Mouse (Mus musculus): ENCODE measurements around the gene Bcr.

Bcr gene

GRCm38 (mm10) chr10:75129283-75129710 lies 68.9 kb downstream of the Bcr start:
- in situ Hi-C loops (cut with MseI, MboI) = no loop called here

- in situ Hi-C loops (cut with MseI, MboI) = no loop called here
Observed at GRCm38 (mm10) chr10:75130372-75131046, 70.1 kb downstream of the Bcr start.

GRCm38 (mm10) chr10:75131625-75132024 lies 71.2 kb downstream of the Bcr start:
- in situ Hi-C loops (cut with MseI, MboI) = no loop called here

- in situ Hi-C loops (cut with MseI, MboI) = no loop called here
Observed at GRCm38 (mm10) chr10:75134861-75135517, 74.6 kb downstream of the Bcr start.

- in situ Hi-C loops (cut with MseI, MboI) = no loop called here
Observed at GRCm38 (mm10) chr10:75135518-75136162, 75.2 kb downstream of the Bcr start.

GRCm38 (mm10) chr10:75137148-75137547 lies 76.8 kb downstream of the Bcr start:
- in situ Hi-C loops (cut with MseI, MboI) = no loop called here

GRCm38 (mm10) chr10:75145221-75145620 lies 84.8 kb downstream of the Bcr start:
- in situ Hi-C loops (cut with MseI, MboI) = no loop called here

- in situ Hi-C loops (cut with MseI, MboI) = no loop called here
Observed at GRCm38 (mm10) chr10:75146001-75146400, 85.6 kb downstream of the Bcr start.

- in situ Hi-C loops (cut with MseI, MboI) = no loop called here
Observed at GRCm38 (mm10) chr10:75146619-75147018, 86.2 kb downstream of the Bcr start.

- in situ Hi-C loops (cut with MseI, MboI) = no loop called here
Observed at GRCm38 (mm10) chr10:75148295-75148694, 87.9 kb downstream of the Bcr start.

GRCm38 (mm10) chr10:75150361-75150760 lies 90.0 kb downstream of the Bcr start:
- in situ Hi-C loops (cut with MseI, MboI) = loop anchor here (5.0 to 10.0 kb wide), 3 partner anchors 93 to 226 kb away; no protein-coding TSS in a partner anchor

GRCm38 (mm10) chr10:75151311-75151710 lies 90.9 kb downstream of the Bcr start:
- in situ Hi-C loops (cut with MseI, MboI) = loop anchor here (5.0 to 10.0 kb wide), 3 partner anchors 94 to 227 kb away; no protein-coding TSS in a partner anchor

GRCm38 (mm10) chr10:75156835-75157234 lies 96.4 kb downstream of the Bcr start:
- in situ Hi-C loops (cut with MseI, MboI) = loop anchor here (10.0 kb wide), 2 partner anchors 222 to 232 kb away; no protein-coding TSS in a partner anchor

- in situ Hi-C loops (cut with MseI, MboI) = loop anchor here (10.0 kb wide), 2 partner anchors 223 to 233 kb away; no protein-coding TSS in a partner anchor
Observed at GRCm38 (mm10) chr10:75157713-75158112, 97.3 kb downstream of the Bcr start.

- in situ Hi-C loops (cut with MseI, MboI) = loop anchor here (10.0 kb wide), 2 partner anchors 224 to 234 kb away; no protein-coding TSS in a partner anchor
Observed at GRCm38 (mm10) chr10:75158356-75158755, 98.0 kb downstream of the Bcr start.

GRCm38 (mm10) chr10:75160171-75160900 lies 99.9 kb downstream of the Bcr start:
- in situ Hi-C loops (cut with MseI, MboI) = no loop called here

GRCm38 (mm10) chr10:75165825-75166481 lies 105.6 kb downstream of the Bcr start:
- in situ Hi-C loops (cut with MseI, MboI) = no loop called here

GRCm38 (mm10) chr10:75166601-75167000 lies 106.2 kb downstream of the Bcr start:
- in situ Hi-C loops (cut with MseI, MboI) = no loop called here

- in situ Hi-C loops (cut with MseI, MboI) = no loop called here
Observed at GRCm38 (mm10) chr10:75170207-75170850, 109.9 kb downstream of the Bcr start.

- in situ Hi-C loops (cut with MseI, MboI) = no loop called here
Observed at GRCm38 (mm10) chr10:75173056-75173455, 112.7 kb downstream of the Bcr start.

- in situ Hi-C loops (cut with MseI, MboI) = no loop called here
Observed at GRCm38 (mm10) chr10:75173712-75174111, 113.3 kb downstream of the Bcr start.

Data from mouse trophoblast stem cell (cell line).